Mouse (Mus musculus) C2C12 (cell line): ENCODE measurements around the gene Gimap7.

Experiments used
- CTCF ChIP-seq: IDR thresholded peaks from one replicate; pipeline ENCODE4 v1.5.1; 2011; ENCODE audit not compliant: control insufficient read depth, insufficient read depth, insufficient read length
- MYOD1 ChIP-seq: IDR thresholded peaks from one replicate; pipeline ENCODE4 v1.6.1; 2011; ENCODE audit warnings: low read depth; ENCODE audit not compliant: control insufficient read depth, insufficient read length

DNA sequence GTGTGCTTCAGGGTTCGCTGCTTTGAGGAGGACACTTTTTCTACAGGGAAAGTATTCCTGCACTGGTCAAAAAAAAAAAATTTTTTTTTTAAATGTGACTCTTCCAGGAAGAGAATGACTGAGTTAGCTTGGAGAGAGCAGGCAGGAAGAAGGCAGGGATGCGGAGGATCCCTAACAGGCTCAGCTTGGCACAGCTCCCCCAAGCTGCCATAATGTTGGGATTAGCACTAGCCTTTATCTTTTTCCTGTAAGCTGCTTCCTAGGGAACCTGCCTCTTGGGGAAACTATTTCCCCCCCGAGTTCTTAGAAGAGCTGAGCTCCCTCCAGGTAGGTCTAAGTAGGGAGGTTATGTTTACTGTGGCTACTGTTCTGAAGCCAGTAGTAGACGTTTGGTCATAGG, 33.6 kb upstream of the Gimap7 start:
- TF ChIP-seq MYOD1 (no peak), CTCF (no peak)
